Mouse (Mus musculus): ENCODE measurements around the gene Zfp217.

Zfp217 gene

GRCm38 (mm10) chr2:170132716-170133092, 15.2 kb downstream of the Zfp217 start:
- no peak for DNase-seq (ENCODE audit: low spot score)

DNA sequence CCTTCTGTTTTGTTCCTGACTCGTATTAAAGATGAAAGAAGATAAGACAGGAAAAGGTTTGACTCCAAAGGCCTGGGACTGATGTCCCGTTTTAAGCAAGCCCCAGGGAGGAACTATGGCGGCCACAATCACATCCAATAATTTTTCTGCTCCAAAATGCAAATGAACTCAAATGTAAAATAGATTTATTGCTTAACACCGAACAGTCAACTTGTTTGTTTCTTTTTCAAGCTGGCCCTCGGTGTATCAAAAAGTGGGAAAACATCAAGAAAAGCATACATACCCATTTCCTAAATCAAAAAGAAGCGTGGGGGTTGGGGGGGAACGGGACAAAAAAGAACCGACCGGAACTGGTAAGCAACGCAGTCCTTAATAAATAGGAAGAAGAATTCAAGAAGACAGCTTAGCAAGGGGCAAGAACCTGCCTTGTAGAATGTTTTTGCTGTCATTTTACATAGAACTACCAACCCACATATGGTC, 15.9 kb downstream of the Zfp217 start:
- no peak for DNase-seq (ENCODE audit: low spot score)

GRCm38 (mm10) chr2:170130780-170131645, 16.9 kb downstream of the Zfp217 start:
- peak; percentile 81 for DNase-seq (ENCODE audit: low spot score)

DNA sequence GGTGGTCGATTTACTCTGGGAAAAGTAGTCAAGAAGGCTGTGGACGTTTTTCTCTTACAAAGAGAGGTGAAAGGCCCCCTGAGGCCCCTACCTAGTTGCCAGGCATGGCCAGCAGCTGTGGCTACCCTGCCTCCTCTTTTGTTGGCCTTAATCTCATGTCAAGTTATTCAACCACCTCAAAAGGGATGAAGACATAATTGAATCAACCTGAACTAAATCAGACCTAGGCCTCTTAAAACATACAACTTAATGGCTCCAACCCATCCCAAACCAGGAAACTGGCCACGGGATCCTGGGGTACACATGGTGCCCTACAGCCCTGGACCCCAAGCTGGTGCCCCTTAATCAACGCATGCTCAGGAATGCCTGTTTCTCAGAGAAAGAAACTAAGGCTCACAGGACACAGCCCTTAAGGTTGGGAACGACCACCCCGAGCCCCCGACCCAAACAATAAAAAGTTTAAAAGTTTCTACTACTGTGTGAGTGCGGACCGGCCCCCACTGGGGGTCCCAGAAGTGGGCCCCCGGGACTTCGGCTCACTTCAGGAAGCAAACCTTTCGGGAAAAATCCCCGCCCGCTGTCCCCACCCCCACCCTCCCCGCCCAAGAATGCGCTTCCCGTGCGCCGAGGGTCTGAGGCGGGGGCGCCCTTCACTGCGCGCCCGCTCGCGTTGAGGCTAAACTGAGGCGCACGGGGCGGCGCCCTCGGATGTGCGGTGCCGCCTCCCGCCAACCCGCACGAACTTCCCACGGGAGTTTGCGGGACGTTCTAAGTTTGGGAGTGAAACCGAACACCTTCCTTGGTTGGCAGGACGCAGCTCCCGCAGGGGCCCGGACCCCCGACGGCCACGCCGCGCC, 17.8 kb downstream of the Zfp217 start:
- no peak for DNase-seq (ENCODE audit: low spot score)

DNA sequence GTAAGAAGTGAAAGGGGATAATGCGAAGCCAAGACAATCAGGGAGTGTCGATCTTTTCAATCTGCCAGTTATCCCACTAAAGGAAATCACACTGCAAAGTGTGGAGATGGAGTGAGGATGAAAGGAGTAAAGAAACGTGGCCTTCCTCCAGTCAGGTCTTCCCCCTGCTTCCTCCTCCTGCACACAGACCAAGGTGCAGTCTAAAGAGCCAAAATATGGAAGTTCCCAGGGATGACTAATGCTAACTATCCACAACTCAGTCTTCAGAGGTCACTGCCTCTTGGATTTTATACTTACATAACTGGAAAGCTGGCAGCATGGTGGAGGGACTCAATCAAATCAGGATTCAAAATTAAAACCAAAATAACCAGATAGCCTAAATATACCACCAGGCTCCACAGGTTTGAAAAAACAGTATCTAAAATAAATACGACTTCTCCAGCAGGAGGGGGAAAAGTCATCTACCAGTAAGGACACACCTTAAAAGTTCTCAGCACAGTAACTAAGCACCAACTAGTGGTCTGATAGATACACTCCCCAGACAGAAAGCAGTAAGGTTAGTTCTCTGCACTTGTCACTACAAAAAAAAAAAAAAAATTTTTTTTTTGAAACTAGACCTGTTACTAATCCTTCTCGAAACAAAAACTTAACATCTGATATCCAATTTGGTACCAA, 18.5 kb downstream of the Zfp217 start:
- no peak for DNase-seq (ENCODE audit: low spot score)

DNA sequence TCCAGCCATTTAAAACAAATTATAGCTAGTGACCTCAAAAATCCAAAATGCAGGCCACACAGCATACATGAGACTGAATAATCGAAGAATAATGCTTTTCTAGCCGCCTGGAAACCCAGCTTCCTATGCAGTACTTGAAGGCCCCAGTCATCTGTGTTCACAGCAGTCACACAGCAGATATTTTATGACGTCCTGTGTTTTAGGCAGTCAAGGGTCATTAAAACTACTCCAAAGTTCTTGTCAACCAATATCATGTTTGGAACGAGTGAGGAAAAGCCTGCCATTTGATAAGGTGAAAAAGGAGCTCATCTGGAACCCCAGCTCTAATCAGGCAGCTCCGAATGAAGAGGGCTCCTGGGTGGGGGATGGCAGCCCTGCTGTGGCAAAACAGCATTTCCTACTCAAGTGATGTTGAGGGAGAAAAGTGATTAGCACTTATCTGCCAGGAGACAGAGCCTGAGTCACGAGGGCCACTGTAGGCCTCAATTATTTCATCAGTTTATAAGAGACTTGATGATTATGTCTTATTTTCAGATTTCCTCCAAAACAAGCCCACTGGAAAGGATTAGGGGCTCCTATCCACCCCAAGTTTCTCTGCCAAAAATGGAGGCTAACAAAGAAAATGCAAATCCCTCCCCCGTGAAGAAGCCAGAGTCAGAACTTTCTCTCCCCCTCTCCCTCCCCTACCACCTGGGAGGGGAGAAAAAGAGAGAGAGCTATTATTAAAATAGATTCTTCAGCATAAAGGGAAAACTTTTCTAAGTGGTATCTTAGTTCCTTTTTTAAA, 19.2 kb downstream of the Zfp217 start:
- no peak for DNase-seq (ENCODE audit: low spot score)

DNA sequence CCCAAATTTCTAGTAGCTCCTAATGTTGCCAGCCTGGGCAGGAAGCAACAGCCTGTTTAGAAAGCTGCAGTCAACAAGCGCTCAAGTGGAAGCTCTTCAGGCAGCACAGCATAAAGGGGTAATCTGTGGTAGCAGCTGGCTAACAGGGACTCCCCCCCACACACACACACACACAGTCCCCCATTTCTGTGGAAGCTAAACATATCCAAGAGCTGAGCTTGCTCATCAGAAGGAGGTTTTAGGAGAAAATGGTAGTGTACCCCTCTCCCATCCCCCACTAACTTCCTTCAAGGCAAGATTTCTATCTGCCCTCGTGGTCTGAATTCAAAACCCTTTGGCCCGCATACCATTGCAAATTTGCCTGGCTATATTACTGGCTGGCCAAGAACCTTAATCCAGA, 20.4 kb downstream of the Zfp217 start:
- DNase-seq (ENCODE audit: low spot score): no peak

- DNase-seq (ENCODE audit: low spot score): no peak
Measured at GRCm38 (mm10) chr2:170126266-170126665, 21.6 kb downstream of the Zfp217 start.

GRCm38 (mm10) chr2:170122197-170122596, 25.7 kb downstream of the Zfp217 start:
- no peak for DNase-seq (ENCODE audit: low spot score)

DNA sequence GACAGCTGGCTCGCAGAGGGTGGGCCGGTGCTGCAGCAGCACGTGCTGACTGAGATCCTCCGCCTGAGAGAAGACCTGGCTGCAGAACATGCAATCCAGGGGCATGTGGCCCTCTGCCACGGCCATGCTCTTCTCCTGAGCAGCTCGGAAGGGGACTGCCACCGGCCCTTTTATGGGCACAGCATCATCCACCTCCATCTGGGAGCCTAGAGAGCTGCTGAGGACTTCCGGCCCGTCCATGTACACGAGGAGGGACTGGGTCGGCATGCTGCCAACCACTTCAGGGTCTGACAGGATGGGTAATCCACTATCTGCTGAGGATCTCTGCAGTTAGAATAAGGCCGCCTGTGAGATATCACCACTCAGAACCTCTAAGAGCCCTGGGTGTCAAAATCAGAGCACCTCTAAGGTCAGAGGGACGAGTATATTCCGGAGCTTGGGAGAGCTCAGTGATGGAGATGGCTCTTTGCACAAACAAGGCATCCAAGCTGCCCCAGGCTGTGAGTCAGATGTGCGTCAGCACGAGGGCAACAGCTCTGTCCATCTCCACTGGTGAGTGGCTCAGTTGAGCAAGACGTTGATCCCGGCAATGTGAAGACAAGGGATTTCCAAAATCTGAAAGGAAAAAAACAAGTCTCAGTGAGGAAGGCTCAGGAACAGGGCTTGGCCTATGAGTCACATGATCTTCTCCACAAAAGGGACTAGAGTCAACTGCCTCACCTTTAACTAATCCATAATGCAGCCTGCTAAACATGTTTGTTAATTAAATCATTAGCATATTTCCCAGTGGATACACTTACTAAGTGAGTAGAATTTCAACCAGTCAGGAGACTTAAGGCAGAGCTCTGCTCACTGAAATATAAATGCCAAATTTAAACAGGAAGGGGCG, 27.5 kb downstream of the Zfp217 start:
- no peak for DNase-seq (ENCODE audit: low spot score)

GRCm38 (mm10) chr2:170116704-170117281, 31.1 kb downstream of the Zfp217 start:
- DNase-seq (ENCODE audit: low spot score): peak; percentile 81

- no peak for DNase-seq (ENCODE audit: low spot score)
Measured at GRCm38 (mm10) chr2:170110306-170110705, 37.6 kb downstream of the Zfp217 start.

DNA sequence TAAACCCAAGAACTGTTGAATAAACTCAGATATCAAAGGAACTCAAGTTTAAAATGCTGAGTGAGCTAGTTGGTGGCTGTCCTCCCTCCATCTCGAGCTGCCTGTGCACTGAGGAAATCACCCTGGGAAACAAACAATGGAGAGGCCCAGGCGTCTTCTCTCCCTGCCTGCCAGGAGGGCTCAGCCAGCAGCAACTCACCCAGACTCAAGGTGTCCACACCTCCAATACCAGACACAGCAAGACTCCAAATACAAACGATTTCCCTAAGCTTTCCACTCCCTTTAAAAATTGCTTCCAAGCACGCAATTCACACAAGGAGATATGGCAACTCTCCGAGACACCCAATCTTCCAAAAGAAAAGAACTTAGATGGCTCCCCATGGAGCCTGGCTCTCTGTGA, 38.4 kb downstream of the Zfp217 start:
- no peak for DNase-seq (ENCODE audit: low spot score)

DNA sequence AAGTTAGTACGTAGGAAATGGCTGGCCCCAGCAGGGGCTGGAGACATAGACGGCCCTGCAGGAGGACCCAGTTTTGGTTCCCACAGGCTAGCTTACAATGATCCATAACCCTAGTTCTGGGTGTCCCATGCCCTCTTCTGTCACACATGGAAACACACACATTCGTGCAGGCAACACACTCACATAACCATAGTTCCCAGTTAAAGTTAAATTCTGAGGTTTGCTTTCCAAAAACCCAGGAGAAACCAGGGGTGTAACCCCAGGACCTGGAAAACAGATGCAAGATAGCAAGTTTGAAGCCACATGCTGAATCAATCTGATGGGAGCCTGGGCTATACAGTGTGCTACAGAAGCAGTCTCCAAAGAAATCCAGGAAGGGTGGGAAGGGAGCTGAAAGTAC, 40.1 kb downstream of the Zfp217 start:
- no peak for DNase-seq (ENCODE audit: low spot score)

GRCm38 (mm10) chr2:170106000-170106399, 41.9 kb downstream of the Zfp217 start:
- peak; percentile 46 for DNase-seq (ENCODE audit: low spot score)

DNA sequence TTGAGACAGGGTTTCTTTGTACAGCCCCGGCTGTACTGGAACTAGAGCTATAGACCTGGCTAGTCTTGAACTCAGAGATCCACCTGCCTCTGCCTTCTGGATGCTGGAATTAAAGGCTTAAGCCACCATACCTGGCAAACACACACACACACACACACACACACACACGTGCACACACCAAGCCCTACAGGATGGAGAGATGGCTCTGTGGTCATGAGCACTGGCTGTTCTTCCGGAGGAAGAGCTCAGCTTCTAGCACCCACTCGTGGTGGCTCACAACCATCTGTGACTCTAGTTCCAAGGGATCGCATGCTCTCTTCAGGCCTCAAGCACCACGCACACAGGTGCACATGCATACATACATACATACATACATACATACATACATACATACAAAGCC, 43.5 kb downstream of the Zfp217 start:
- DNase-seq (ENCODE audit: low spot score): no peak

DNA sequence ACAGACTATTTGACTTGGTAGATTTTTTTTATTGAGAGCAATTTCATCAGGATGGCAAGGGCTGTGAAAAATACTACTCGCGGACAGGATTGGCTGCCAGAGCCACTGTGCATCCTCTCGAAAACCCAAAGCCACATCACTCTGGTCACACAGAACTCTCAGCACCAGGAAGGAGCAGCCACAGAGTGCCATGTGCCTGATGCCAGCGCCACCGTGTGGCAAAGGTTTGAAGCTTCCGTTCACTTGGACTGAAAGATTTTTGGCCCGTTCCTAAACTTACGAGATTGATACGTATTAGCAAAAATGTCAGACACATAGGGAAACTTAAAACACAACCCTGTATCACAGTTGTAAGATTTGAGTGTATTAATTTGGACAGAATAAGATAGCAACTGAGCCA, 44.1 kb downstream of the Zfp217 start:
- DNase-seq (ENCODE audit: low spot score): peak; percentile 46

GRCm38 (mm10) chr2:170103341-170103740, 44.6 kb downstream of the Zfp217 start:
- DNase-seq (ENCODE audit: low spot score): no peak

- no peak for DNase-seq (ENCODE audit: low spot score)
Measured at GRCm38 (mm10) chr2:170101932-170102331, 46.0 kb downstream of the Zfp217 start.

DNA sequence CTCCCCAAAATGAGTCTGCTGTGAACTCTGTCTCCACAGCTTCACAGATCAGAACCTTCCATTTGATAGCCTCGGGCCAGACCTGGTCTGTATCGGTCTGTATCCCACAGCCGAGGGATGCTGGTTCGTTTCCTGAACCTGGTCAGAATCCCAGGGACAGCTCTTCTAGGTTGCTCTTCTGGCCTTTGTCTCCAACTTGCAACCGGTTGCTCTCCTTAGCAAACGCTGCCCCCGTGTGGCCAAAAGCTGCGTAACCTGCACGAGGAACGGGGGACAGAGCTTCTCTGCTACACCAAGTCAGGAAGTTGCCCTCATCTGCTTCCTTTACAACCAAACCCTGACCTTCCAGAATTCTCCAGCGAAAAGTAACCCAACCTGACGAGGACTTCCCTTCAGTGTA, 46.8 kb downstream of the Zfp217 start:
- peak; percentile 88 for DNase-seq (ENCODE audit: low spot score)
